Mouse (Mus musculus) thymus, adult 2 months (tissue): ENCODE measurements around the gene Gm5861. TPM values are rescaled to one million over a fixed set of nuclear protein-coding genes. Genes with fewer than 3 reads are reported as not detected.
"Not testable (repeated sequence)": the region's sequence is repeated elsewhere in the genome, so short reads cannot be mapped to it uniquely, and the experiment has no call there.

Source experiments
- DNase-seq: peaks from one replicate; pipeline ENCODE4 v3.0.0; 2021
- H3K27ac ChIP-seq: fragments of 200-500 bp; 2 replicates; pipeline ENCODE4 v1.5.1; 2012; ENCODE audit warnings: low read length, control low read depth; ENCODE audit not compliant: control insufficient read depth, insufficient read depth
- H3K27me3 ChIP-seq: fragments of 200-500 bp; 2 replicates; pipeline ENCODE4 v1.6.1; 2012; ENCODE audit warnings: mild to moderate bottlenecking, low read length, moderate library complexity, mixed read lengths; ENCODE audit not compliant: control insufficient read depth, insufficient read depth
- H3K36me3 ChIP-seq: fragments of 200-500 bp; 2 replicates; pipeline ENCODE4 v1.6.1; 2012; ENCODE audit warnings: mild to moderate bottlenecking, low read length, moderate library complexity; ENCODE audit not compliant: control insufficient read depth, insufficient read depth
- H3K4me1 ChIP-seq: fragments of 200-500 bp; replicated peaks from 2 replicates; pipeline ENCODE4 v1.6.1; 2012; ENCODE audit warnings: low read length; ENCODE audit not compliant: control insufficient read depth, insufficient read depth
- H3K4me3 ChIP-seq: fragments of 200-500 bp; 2 replicates; pipeline ENCODE4 v1.5.1; 2012; ENCODE audit warnings: mild to moderate bottlenecking, low read length, control low read depth, moderate library complexity; ENCODE audit not compliant: control insufficient read depth, insufficient read depth
- WGBS: fragments of 180-500 bp; shearing (Covaris S2); methylation state at CpG from one replicate; pipeline ENCODE4 v1.1.7; 2018; 5-methylcytosine and 5-hydroxymethylcytosine counted together
- polyA plus RNA-seq: library from polyadenylated mRNA; depleted of rRNA; stranded (reverse); fragments of >200 nt; gene quantifications from 2 replicates; pipeline ENCODE4 v1.2.3, GENCODE M21; 2012; rRNA removed

The Gm5861 gene
- polyA plus RNA-seq = not detected in 2 replicates

DNA sequence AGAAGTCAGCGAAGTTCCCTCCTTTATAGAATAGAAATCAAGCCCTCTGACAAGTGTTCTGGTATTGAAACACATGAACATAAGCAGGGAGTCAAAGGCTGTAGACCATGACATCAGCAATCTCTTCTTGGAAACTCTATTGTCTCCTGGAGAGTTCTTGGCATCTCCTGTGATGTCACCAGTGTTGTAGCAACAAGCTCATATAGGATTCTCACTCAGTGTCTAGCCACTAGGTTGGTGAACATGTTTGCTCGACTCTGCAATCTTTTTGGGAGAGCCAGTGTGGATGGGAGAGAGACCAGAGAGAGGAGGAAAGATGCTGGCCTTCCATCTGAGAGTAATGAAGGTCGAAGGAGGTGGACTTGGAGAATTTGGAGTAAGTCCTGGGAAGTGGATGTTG lies at the start of gene Gm5861:
Gene Gm5861, plus strand, starts transcription at position 301 of the 400 bp plus-strand sequence.
- H3K36me3 ChIP-seq, H3K4me3 ChIP-seq: not testable (repeated sequence)
- WGBS = 92% methylated on average over 3 of the region's 3 CpGs

DNA sequence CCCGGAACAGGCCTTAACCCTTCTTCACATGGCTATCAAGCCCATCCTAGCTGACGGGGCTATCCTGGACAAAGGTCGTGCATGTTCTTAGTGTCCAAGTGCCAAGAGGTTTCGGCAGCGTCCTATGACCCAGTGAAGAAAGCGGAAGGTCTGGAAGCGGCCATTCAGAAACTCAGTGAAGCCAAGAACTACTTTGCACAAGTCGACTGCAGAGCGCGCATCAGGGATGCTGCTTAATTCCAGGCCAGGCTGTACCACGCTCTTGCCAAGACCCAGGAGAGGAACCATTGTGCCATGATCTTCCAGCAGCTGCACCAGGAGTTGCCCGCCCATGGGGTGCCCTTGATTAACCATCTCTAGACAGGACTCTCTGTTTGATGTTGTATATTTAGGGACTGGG lies 44.8 kb upstream of the Gm5861 start:
- 96% methylated on average over 12 of the region's 12 CpGs for WGBS
- DNase-seq, H3K36me3 ChIP-seq, H3K27ac ChIP-seq, H3K4me3 ChIP-seq, H3K4me1 ChIP-seq, H3K27me3 ChIP-seq: not testable (repeated sequence)

More for the DNA sequence above, at the start of gene Gm5861:
- not testable (repeated sequence) for H3K4me1 ChIP-seq, H3K27ac ChIP-seq, DNase-seq, H3K27me3 ChIP-seq

Other genes with a start within 250 kb of the Gm5861 start
- gene Gm8871, start 235.3 kb upstream of the Gm5861 start, polyA plus RNA-seq = not detected in 2 replicates
- not detected in 2 replicates for gene Gm8857, start 235.3 kb upstream of the Gm5861 start, polyA plus RNA-seq
- not detected in 2 replicates for gene Gm8879, start 55.4 kb upstream of the Gm5861 start, polyA plus RNA-seq
- not detected in 2 replicates for gene Gm8890, start 73.0 kb downstream of the Gm5861 start, polyA plus RNA-seq
- gene Speer1, start 158.4 kb downstream of the Gm5861 start, polyA plus RNA-seq = not detected in 2 replicates
- not detected in 2 replicates for gene Gm8897, start 233.3 kb downstream of the Gm5861 start, polyA plus RNA-seq